Mouse (Mus musculus): ENCODE results near the gene Kalrn.

Gene Kalrn

GRCm38 (mm10) chr16:33989106-33989505 lies 584.2 kb downstream of the Kalrn start:
- no peak for DNase-seq (ENCODE audit: low read depth, low spot score)

GRCm38 (mm10) chr16:33988358-33989012 lies 584.8 kb downstream of the Kalrn start:
- DNase-seq (ENCODE audit: low read depth, low spot score), result peak; percentile 69

- no peak for DNase-seq (ENCODE audit: low read depth, low spot score)
Measured at GRCm38 (mm10) chr16:33986993-33987392, 586.3 kb downstream of the Kalrn start.

- DNase-seq (ENCODE audit: low read depth, low spot score), result no peak
Measured at GRCm38 (mm10) chr16:33985372-33985771, 588.0 kb downstream of the Kalrn start.

- no peak for DNase-seq (ENCODE audit: low read depth, low spot score)
Measured at GRCm38 (mm10) chr16:33983712-33984111, 589.6 kb downstream of the Kalrn start.

- DNase-seq (ENCODE audit: low read depth, low spot score), result no peak
Measured at GRCm38 (mm10) chr16:33979855-33980254, 593.5 kb downstream of the Kalrn start.

GRCm38 (mm10) chr16:33967283-33967640 lies 606.1 kb downstream of the Kalrn start:
- no peak for DNase-seq (ENCODE audit: low read depth, low spot score)

- DNase-seq (ENCODE audit: low read depth, low spot score), result peak; percentile 87
Measured at GRCm38 (mm10) chr16:33966538-33967282, 606.6 kb downstream of the Kalrn start, which contains the start of gene Umps. Gene Umps (minus strand): TSS chr16:33967038.

- peak; percentile 43 for DNase-seq (ENCODE audit: low read depth, low spot score)
Measured at GRCm38 (mm10) chr16:33965878-33966537, 607.3 kb downstream of the Kalrn start.

GRCm38 (mm10) chr16:33963509-33963908 lies 609.8 kb downstream of the Kalrn start:
- DNase-seq (ENCODE audit: low read depth, low spot score), result no peak

- no peak for DNase-seq (ENCODE audit: low read depth, low spot score)
Measured at GRCm38 (mm10) chr16:33954793-33955192, 618.5 kb downstream of the Kalrn start.

- no peak for DNase-seq (ENCODE audit: low read depth, low spot score)
Measured at GRCm38 (mm10) chr16:33953008-33953407, 620.3 kb downstream of the Kalrn start.

GRCm38 (mm10) chr16:33950830-33951229 lies 622.5 kb downstream of the Kalrn start:
- DNase-seq (ENCODE audit: low read depth, low spot score), result peak; percentile 60

- no peak for DNase-seq (ENCODE audit: low read depth, low spot score)
Measured at GRCm38 (mm10) chr16:33950386-33950785, 622.9 kb downstream of the Kalrn start.

GRCm38 (mm10) chr16:33947664-33948571 lies 625.4 kb downstream of the Kalrn start:
- DNase-seq (ENCODE audit: low read depth, low spot score), result no peak

GRCm38 (mm10) chr16:33946021-33946420 lies 627.3 kb downstream of the Kalrn start:
- no peak for DNase-seq (ENCODE audit: low read depth, low spot score)

- no peak for DNase-seq (ENCODE audit: low read depth, low spot score)
Measured at GRCm38 (mm10) chr16:33944772-33945171, 628.6 kb downstream of the Kalrn start.

GRCm38 (mm10) chr16:33944126-33944525 lies 629.2 kb downstream of the Kalrn start:
- no peak for DNase-seq (ENCODE audit: low read depth, low spot score)

- DNase-seq (ENCODE audit: low read depth, low spot score), result no peak
Measured at GRCm38 (mm10) chr16:33943388-33943787, 629.9 kb downstream of the Kalrn start.

- no peak for DNase-seq (ENCODE audit: low read depth, low spot score)
Measured at GRCm38 (mm10) chr16:33942341-33942740, 631.0 kb downstream of the Kalrn start.

GRCm38 (mm10) chr16:33941271-33941781 lies 632.0 kb downstream of the Kalrn start:
- no peak for DNase-seq (ENCODE audit: low read depth, low spot score)

All from CD4-positive helper T cell, adult 2 months (primary cell).